Mouse (Mus musculus): ENCODE results near the gene Slc25a35.

DNA sequence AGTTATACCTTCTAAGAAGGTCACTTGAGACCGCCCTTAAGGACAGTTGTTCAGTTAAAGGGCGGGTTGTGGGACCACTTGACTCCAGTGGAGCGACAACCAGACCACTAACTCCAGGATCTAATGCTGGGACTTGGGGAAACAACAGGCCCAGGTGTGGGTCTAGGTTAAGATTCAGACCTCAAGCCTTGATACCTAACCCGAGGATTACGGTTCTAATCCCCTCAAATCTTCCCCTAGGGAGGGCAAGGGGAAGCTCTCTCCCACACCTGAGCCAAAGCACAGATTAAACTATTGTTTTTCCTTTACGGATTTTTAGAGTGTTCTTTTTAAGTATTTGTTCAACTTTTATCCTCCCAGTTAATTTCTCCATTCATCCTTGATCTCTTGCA is 6.1 kb downstream of the Slc25a35 start:
- TF ChIP-seq CTCF (IDR thresholded peaks at IDR 0.05), result no peak
- TF ChIP-seq EP300 (IDR thresholded peaks at IDR 0.05; ENCODE audit: insufficient read depth, low read depth, low read length), result no peak
- no peak for TF ChIP-seq POLR2A (IDR thresholded peaks at IDR 0.05; ENCODE audit: insufficient read depth, low read depth, low read length)

Data from heart, adult 2 months (tissue).